Mouse (Mus musculus) cerebellum, postnatal 25 days (tissue): ENCODE measurements around the gene Dgkh.

Experiments used
- DNase-seq, 2 experiments: peaks; one replicate each; pipeline ENCODE4 v3.0.0; 2021; ENCODE audit warnings: mixed read lengths in 2 of 2

Dgkh gene

DNA sequence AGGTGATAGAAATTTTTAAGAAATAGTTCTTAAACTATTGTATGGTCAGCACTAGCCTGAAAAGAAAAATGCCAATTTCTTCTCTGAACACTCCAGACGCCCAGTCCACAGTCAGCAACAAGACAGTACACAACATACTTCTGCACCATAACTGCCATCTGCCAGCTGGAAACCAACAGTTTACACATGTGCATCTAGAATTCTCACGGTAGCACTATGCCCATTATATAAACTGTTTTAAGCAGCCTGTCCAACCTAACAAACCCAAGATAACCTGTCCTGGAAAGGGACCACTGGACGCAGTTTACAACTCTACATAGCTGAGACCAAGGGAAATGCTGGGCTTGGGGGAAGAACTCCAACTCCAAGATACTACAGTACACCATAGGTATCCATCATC is 198.9 kb downstream of the Dgkh start:
- no peak for DNase-seq

DNA sequence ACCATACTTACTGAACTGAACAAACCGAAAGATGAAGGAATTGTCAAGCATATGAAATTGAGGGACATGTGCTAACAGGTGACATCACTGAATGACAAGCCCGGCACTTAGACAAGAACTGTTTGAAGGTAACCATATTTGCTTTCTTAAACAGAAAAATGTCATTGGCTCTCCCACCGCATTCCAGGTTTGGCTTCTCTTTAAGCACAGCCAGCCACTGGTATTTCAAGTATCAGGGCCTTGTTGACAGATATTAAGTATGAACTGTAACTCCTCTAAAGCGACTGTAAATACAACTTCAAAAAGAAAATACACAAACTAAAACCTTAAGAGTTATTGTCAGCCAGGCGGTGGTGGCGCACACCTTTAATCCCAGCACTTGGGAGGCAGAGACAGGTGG is 200.2 kb downstream of the Dgkh start:
- no peak for DNase-seq

GRCm38 (mm10) chr14:78530256-78530655 is 202.3 kb downstream of the Dgkh start:
- DNase-seq: no peak

DNA sequence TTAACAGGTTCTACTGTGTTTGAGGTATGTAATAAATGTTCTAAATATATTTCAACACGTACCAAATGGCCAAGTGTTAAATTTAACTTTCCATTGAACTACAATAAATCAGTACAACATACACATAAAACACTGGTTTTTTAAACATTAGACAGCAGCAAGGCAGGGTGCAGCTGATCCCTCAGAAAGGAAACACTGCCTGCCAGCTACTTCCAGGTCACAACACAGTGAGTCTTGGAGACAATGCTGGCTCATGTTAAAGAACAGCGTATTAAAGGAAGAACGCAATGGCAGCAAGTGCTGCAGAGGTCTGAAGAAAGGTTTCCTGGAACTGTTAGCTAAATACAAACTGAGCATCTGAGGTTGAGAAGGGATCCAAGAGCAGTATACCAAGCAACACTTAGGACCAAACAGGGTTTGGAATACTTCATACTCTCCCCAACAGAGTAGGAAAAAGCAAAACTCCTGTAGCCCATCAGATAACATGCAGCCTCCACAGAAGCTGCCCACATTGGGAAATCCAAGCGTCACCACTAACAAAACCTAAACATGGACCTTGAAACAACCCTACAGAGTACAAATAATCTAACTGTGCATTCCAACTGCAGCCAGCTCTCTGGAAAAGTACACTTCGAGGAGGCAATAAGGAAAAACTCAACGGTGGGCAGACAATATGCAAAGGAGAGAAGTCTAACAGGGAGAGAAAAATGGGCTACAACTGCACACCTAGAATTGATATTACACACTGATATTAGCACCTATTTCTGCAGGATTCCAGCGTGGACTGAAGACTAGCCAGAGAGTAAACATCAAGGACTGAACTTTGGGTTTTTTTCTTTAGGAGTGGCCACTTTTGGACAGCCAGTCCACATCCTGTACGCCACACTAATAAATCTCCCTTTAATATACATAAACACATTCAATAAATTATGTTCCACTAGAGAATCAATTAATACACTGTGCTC is 203.8 kb downstream of the Dgkh start:
- no peak for DNase-seq

- DNase-seq: no peak
Measured at GRCm38 (mm10) chr14:78526907-78527306, 205.7 kb downstream of the Dgkh start.

- DNase-seq: no peak
Measured at GRCm38 (mm10) chr14:78526475-78526874, 206.1 kb downstream of the Dgkh start.

- DNase-seq: peak in 1 of 2 experiments; percentile 32
Measured at GRCm38 (mm10) chr14:78525611-78526457, 206.7 kb downstream of the Dgkh start.

DNA sequence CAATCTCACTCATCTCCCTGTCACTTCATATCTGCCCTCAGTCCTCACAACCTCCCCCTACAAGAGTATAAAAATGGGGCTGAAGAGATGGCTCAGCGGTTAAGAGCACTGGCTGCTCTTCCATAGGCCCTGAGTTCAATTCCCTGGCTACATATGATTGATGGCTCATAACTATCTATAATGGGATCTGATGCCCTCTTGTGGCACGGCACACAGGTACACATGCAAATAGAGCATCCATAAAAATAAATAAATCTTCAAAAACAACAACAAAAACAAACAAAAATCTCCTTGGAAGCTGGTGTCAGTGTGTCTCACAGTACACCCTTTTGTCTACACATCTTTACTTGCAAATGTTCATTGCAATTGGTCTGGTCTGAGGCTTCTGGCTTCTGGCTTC is 207.5 kb downstream of the Dgkh start:
- no peak for DNase-seq

DNA sequence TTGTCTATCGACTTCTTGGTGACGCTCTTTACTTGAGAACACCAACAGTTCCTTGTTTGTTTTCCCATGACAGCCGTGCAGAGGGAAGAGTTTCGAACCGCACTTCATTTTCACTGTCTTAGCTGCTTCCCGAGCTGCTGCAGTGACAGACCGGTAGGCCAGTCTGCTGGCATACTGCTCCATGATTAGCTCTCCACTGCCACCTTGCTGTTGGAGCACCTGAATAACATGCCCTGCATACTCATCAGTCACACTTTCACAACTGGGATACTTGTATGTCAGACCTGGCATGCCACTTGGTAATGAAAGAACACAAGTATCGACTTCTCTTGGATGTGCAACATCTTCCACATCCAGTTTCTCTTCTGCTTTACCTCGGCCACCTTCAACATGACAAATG is 221.9 kb downstream of the Dgkh start:
- peak in 1 of 2 experiments; percentile 37 for DNase-seq

DNA sequence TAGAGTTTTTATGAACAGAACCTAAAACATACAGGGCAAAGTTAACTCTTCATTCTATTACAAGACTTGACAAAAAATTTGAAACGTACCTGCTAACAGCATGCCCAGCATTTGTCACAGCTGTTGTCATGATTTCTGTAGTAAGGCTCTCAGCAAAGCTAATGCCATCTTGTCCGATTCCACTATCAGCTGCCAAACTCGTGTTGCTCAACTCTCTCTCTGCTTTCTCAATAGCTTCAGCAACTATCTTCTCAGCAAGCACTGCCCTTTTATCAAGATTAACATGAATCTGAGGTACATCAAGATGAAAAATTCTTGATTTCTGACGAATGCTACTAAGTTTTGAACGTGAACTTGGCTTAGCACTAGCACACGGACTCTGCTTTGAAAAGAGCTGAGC is 222.8 kb downstream of the Dgkh start:
- DNase-seq: no peak
